Mouse (Mus musculus) T-cell, adult 2 months (primary cell): ENCODE results near the gene R3hdm2.

ENCODE experiments used
- DNase-seq: peaks from one replicate; pipeline ENCODE4 v3.0.0; 2022; ENCODE audit warnings: low spot score

The R3hdm2 gene

DNA sequence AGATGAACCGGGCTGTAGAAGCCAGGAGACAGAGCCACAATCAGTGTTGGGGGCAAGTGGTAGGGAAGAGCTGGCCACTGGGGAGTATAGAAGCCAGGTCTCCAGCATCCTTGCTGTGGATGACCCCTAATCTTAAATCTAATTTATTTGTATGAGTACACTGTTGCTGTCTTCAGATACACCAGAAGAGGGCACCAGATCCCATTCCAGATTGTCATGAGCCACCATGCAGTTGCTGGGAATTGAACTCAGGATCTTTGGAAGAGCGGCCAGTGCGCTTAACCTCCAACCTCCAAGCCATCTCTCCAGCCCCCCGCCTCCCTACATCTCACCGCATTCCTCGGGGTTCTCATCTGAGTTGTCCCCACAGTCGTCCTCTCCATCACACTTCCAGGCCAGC lies 166.4 kb downstream of the R3hdm2 start:
- DNase-seq = no peak

DNA sequence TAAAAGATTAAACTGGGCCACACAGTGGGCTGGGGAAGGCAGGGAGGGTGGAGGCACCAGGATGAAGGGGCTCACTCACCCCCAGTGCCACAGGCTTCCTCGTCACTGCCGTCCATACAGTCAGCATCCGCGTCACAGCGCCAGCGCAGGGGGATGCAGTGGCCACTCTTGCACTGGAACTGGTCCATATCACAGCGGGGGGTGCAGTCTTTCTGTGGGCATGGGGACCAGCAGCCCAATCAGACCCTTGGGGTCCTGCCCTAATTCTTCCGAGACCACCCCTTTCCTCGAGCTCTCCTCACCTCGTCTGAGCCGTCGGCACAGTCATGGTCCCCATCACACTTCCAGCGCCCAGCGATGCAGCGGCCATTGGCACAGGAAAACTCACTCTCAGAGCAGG lies 168.1 kb downstream of the R3hdm2 start:
- no peak for DNase-seq
